Mouse (Mus musculus) kidney, embryonic 14.5 days (tissue): ENCODE measurements around the gene Opa3. TPM values are rescaled to one million over a fixed set of nuclear protein-coding genes. Genes with fewer than 3 reads are reported as not detected.

Experiments used
- ATAC-seq: fragments of 200-750 bp; cut with Nextera tagmentation; 2 replicates; pipeline ENCODE4 v1.8.0; 2017; ENCODE audit warnings: moderate number of reproducible peaks, mild to moderate bottlenecking, moderate TSS enrichment, moderate library complexity; ENCODE audit not compliant: low FRiP score, low TSS enrichment
- H3K27ac ChIP-seq: fragments of 300-500 bp; sonication (generic); 2 replicates; pipeline ENCODE4 v1.5.1; 2014; ENCODE audit warnings: low read depth, mild to moderate bottlenecking, low read length, moderate library complexity, mixed read lengths
- H3K27me3 ChIP-seq: fragments of 300-500 bp; sonication (generic); 2 replicates; pipeline ENCODE4 v1.6.1; 2014; ENCODE audit warnings: mild to moderate bottlenecking, low read length; ENCODE audit not compliant: control insufficient read depth, insufficient read depth
- H3K36me3 ChIP-seq: fragments of 300-500 bp; sonication (generic); 2 replicates; pipeline ENCODE4 v1.6.1; 2014; ENCODE audit warnings: low read length, mixed read lengths; ENCODE audit not compliant: control insufficient read depth, insufficient read depth
- H3K4me1 ChIP-seq: fragments of 300-500 bp; sonication (generic); 2 replicates; pipeline ENCODE4 v1.6.1; 2014; ENCODE audit warnings: low read length, mixed read lengths; ENCODE audit not compliant: control insufficient read depth, insufficient read depth
- H3K4me2 ChIP-seq: fragments of 300-500 bp; sonication (generic); replicated peaks from 2 replicates; pipeline ENCODE4 v1.6.1; 2014; ENCODE audit warnings: low read depth, mild to moderate bottlenecking, low read length
- H3K4me3 ChIP-seq: fragments of 300-500 bp; sonication (generic); 2 replicates; pipeline ENCODE4 v1.5.1; 2014; ENCODE audit warnings: mild to moderate bottlenecking, low read length
- H3K9ac ChIP-seq: fragments of 300-500 bp; sonication (generic); 2 replicates; pipeline ENCODE4 v1.6.1; 2014; ENCODE audit warnings: low read depth, mild to moderate bottlenecking, low read length, moderate library complexity
- H3K9me3 ChIP-seq: fragments of 300-500 bp; sonication (generic); 2 replicates; pipeline ENCODE4 v1.6.1; 2016; ENCODE audit warnings: low read length; ENCODE audit not compliant: control insufficient read depth
- WGBS: fragments of 180-500 bp; shearing (Covaris S2); extraction: QIAGEN DNeasy Blood & Tissue Kit; methylation state at CpG from one replicate; pipeline ENCODE4 v1.1.7; 2014; 5-methylcytosine and 5-hydroxymethylcytosine counted together
- polyA plus RNA-seq: library from polyadenylated mRNA; unstranded; fragments of >200 nt; fragmentation: Nextera tagmentation; extraction: Ambion mirVana; gene quantifications from 2 replicates; pipeline ENCODE4 v1.2.1, GENCODE M21; 2014

The Opa3 gene
- polyA plus RNA-seq, 1 experiment from 2014 or later: 44.6 TPM

DNA sequence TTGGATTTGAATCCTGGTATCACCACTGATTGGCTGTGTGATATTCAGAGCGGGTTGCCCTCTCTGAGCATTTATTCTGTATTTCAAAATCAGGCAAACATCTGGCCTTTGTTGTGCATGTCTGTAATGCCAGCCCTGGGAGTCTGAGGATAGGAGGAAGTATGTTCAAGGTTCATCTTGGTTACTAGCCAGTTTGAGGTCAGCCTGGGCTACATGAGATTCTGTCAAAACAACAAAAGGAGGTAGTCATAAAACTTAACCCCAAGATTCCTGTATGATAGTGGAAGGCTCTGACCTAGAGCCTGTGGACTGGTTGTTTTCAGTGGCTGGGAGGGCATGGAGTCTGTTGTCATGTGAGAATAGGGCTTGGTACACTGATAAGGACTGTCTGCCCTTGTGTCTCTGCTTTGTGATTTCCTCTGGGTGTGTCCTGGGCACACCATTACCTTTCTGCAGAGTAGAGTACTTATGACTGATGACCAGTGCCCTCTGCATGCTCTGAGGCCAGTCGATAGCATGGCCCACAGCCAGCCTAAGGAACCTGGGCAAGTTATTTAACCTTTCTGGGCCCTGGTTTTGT, 7.0 kb downstream of the Opa3 start:
- WGBS: 84% methylated on average over 2 of the region's 2 CpGs
- no peak for ATAC-seq

GRCm38 (mm10) chr7:19236411-19236810, 8.3 kb downstream of the Opa3 start:
- Histone ChIP-seq H3K27ac (no peak overlapping the region), H3K36me3 (peaks cover 5% of the 10 kb centered on the region; the same call in 1 of the 2 replicates), H3K9me3 (no peaks in the 10 kb centered on the region), H3K4me2 (no peak overlapping the region), H3K27me3 (no peaks in the 10 kb centered on the region), H3K9ac (no peak overlapping the region), H3K4me1 (no peaks in the 10 kb centered on the region), H3K4me3 (no peak overlapping the region)
- ATAC-seq: no peak
- 80% methylated on average over 2 of the region's 2 CpGs for WGBS

More for the DNA sequence above, 7.0 kb downstream of the Opa3 start:
- H3K4me3 ChIP-seq: no peak overlapping the region
- peak overlapping the region; percentile 31; the same call in 1 of the 2 replicates for H3K9ac ChIP-seq
- H3K9me3 ChIP-seq: no peaks in the 10 kb centered on the region
- H3K4me2 ChIP-seq: no peak overlapping the region
- no peak overlapping the region for H3K27ac ChIP-seq
- no peaks in the 10 kb centered on the region for H3K27me3 ChIP-seq
- no peaks in the 10 kb centered on the region for H3K36me3 ChIP-seq
- H3K4me1 ChIP-seq: no peaks in the 10 kb centered on the region

DNA sequence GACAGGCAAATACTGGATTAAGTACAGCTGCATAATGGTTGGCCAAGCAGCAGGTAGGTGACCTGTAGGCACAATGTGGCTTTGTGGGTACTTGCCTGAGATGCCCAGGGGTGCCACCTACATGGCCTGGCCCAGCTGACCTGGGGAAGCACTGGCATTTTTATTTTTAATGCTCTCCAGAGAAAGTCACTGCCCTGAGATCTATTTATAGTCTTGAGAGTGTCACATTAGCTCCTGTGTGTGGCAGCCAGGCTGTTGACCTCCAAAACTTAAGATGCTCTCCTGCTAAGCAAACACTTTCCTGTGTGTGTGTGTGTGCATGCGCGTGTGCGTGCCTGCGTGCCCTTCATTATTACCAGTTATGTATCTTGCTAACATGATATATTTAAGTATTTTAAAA, 10.2 kb downstream of the Opa3 start:
- H3K4me2 ChIP-seq: no peak overlapping the region
- H3K4me3 ChIP-seq: no peak overlapping the region
- H3K9ac ChIP-seq: no peak overlapping the region
- no peak for ATAC-seq
- no peak overlapping the region for H3K27ac ChIP-seq
- H3K9me3 ChIP-seq: no peaks in the 10 kb centered on the region
- H3K36me3 ChIP-seq: peaks cover 5% of the 10 kb centered on the region; the same call in 1 of the 2 replicates
- H3K4me1 ChIP-seq: no peaks in the 10 kb centered on the region
- no peaks in the 10 kb centered on the region for H3K27me3 ChIP-seq
- 98% methylated on average over 4 of the region's 4 CpGs for whole genome bisulfite sequencing

- 0% methylated on average over 1 of the region's 1 CpGs for WGBS
- peak; percentile 93 for ATAC-seq
- Histone ChIP-seq H3K27me3 (no peaks in the 10 kb centered on the region), H3K9ac (0 out of 2 replicates have a peak overlapping the region, but pooled peaks have one; percentile 4), H3K4me2 (no peak overlapping the region), H3K4me1 (no peaks in the 10 kb centered on the region), H3K27ac (no peak overlapping the region), H3K36me3 (peaks cover 5% of the 10 kb centered on the region; the same call in 1 of the 2 replicates), H3K4me3 (no peak overlapping the region), H3K9me3 (no peaks in the 10 kb centered on the region)
These were observed 11.3 kb downstream of the Opa3 start for GRCm38 (mm10) chr7:19239423-19239822.

DNA sequence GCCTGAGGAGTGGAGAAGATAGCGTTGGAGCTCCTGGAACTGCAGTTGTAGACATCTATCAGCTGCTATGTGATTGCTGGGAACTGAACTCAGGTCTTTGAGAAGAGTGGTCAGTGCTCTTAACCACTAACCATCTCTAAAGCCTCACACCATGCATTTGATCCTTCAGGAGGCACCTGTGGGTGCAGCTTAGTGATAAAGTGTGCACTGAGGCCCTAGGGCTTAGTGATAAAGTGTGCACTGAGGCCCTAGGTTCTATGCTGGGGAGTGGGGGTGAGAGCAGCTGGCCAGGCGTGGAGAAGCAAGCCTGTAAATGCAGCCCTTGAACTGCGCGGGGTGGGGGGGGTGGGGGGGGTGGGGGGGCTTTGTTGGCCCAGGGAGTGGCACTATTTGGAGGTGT, 11.9 kb downstream of the Opa3 start:
- WGBS: 64% methylated on average over 4 of the region's 4 CpGs
- Histone ChIP-seq H3K27me3 (no peaks in the 10 kb centered on the region), H3K4me3 (no peak overlapping the region), H3K4me2 (no peak overlapping the region), H3K9me3 (no peaks in the 10 kb centered on the region), H3K36me3 (peaks cover 9% of the 10 kb centered on the region; the same call in 1 of the 2 replicates), H3K9ac (no peak overlapping the region), H3K4me1 (no peaks in the 10 kb centered on the region), H3K27ac (no peak overlapping the region)
- no peak for ATAC-seq

GRCm38 (mm10) chr7:19240905-19241463, 12.8 kb downstream of the Opa3 start:
- Histone ChIP-seq H3K4me2 (no peak overlapping the region), H3K27ac (no peak overlapping the region), H3K9me3 (no peaks in the 10 kb centered on the region), H3K36me3 (peaks cover 17% of the 10 kb centered on the region; the same call in 1 of the 2 replicates), H3K4me3 (no peak overlapping the region), H3K4me1 (no peaks in the 10 kb centered on the region), H3K27me3 (no peaks in the 10 kb centered on the region), H3K9ac (no peak overlapping the region)
- ATAC-seq: no peak
- WGBS: 91% methylated on average over 8 of the region's 8 CpGs

DNA sequence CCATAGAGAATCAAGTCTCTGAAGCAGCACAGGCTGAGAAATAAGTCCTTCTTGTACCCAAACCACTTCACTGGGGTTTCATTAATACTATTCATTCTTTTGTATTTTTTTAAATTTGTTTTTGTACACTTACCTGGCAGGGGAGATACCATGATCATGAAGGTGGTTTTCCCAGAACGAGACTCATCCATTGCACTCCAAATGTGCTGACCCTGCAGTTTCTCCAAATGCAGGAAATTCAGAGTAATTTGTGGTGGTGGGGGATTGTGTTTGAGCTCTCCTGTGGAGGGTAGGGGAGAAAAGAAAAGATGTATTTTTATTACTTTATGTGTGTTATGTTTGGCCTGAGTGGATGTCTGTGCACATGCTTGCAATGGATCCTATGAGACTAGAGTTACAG, 13.9 kb downstream of the Opa3 start:
- Histone ChIP-seq H3K4me1 (no peaks in the 10 kb centered on the region), H3K36me3 (peaks cover 25% of the 10 kb centered on the region; the same call in 1 of the 2 replicates), H3K9me3 (no peaks in the 10 kb centered on the region), H3K27ac (no peak overlapping the region), H3K9ac (no peak overlapping the region), H3K27me3 (no peaks in the 10 kb centered on the region), H3K4me3 (no peak overlapping the region), H3K4me2 (no peak overlapping the region)
- WGBS: 90% methylated on average over 1 of the region's 1 CpGs
- no peak for ATAC-seq

DNA sequence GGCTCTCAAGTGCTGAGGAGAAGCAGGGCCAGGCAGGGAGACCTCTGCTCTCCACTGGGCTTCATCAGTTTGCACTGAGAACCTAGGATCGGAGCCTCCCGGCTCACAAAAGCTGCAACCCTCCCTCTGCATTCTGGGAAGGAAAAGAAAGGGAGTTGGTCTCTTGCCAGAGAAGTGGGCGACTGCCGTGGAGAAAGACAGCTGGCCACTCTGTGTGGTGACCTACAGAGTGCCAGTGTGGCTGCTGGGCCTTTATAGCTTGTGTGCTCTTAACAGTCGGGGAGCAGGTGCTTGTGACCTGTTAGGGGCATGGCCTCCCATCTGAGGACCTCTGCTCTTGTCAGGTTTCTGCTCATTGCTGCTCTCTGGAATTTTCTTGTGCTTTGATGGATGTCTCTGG, 15.7 kb downstream of the Opa3 start:
- Histone ChIP-seq H3K27ac (no peak overlapping the region), H3K4me3 (no peak overlapping the region), H3K9me3 (no peaks in the 10 kb centered on the region), H3K27me3 (no peaks in the 10 kb centered on the region), H3K4me1 (no peaks in the 10 kb centered on the region), H3K4me2 (no peak overlapping the region), H3K36me3 (peaks cover 30% of the 10 kb centered on the region), H3K9ac (no peak overlapping the region)
- WGBS: 76% methylated on average over 5 of the region's 5 CpGs
- no peak for ATAC-seq

GRCm38 (mm10) chr7:19245083-19245482, 16.9 kb downstream of the Opa3 start:
- Histone ChIP-seq H3K9ac (no peak overlapping the region), H3K36me3 (peaks cover 30% of the 10 kb centered on the region), H3K27ac (no peak overlapping the region), H3K4me2 (no peak overlapping the region), H3K4me1 (no peaks in the 10 kb centered on the region), H3K9me3 (no peaks in the 10 kb centered on the region), H3K27me3 (no peaks in the 10 kb centered on the region), H3K4me3 (no peak overlapping the region)
- no peak for ATAC-seq
- WGBS: 77% methylated on average over 3 of the region's 3 CpGs
